ENCODE assay signal across 8 mouse cellular contexts in genomic region chr8:111933348-111934076, GRCm38 (mm10). TPM values are rescaled to one million over a fixed set of nuclear protein-coding genes. Genes with fewer than 3 reads are reported as not detected.
DNase-seq lines count a peak whose midpoint lies in the region; ATAC-seq and TF ChIP-seq lines count a peak whose summit lies in the region.

Gene Tmem231 (minus strand): TSS chr8:111933881.

- WGBS in forebrain, embryonic 10.5 days = under 1% methylated on average over 53 of the region's 53 CpGs
- WGBS in heart, embryonic 14.5 days = under 1% methylated on average over 52 of the region's 53 CpGs
- WGBS in liver, embryonic 14.5 days (ENCODE audit: insufficient replicate concordance) = 2% methylated on average over 53 of the region's 53 CpGs
- under 1% methylated on average over 53 of the region's 53 CpGs for WGBS in neural tube, embryonic 11.5 days
- under 1% methylated on average over 53 of the region's 53 CpGs for WGBS in stomach, embryonic 16.5 days

- H3K4me2 ChIP-seq in heart, embryonic 14.5 days (ENCODE audit: low read length) = peak within 1 kb of the TSS; percentile 98
- H3K4me2 ChIP-seq in liver, embryonic 14.5 days (ENCODE audit: low read depth) = peak within 1 kb of the TSS; percentile 70
- H3K4me2 ChIP-seq in neural tube, embryonic 11.5 days (ENCODE audit: low read depth) = peak within 1 kb of the TSS; percentile 94
- H3K4me2 ChIP-seq in stomach, embryonic 16.5 days (ENCODE audit: low read depth, low read length) = peak within 1 kb of the TSS; percentile 97

- peak; percentile 68 for DNase-seq in c-Kit-positive CD71-negative TER-119-negative erythroid progenitor cells, embryonic 14.5 days (ENCODE audit: low read depth)
- DNase-seq in forebrain, embryonic 10.5 days (ENCODE audit: extremely low spot score, low spot score) = peak; percentile 92
- DNase-seq in kidney, postnatal 10 days = peak; percentile 93
- peak; percentile 87 to 89 (median 89) for DNase-seq in liver, embryonic 14.5 days (ENCODE audit: low read depth in 3 of 3, low spot score in 3 of 3)
- DNase-seq in neural tube, embryonic 11.5 days (ENCODE audit: low spot score) = peak; percentile 91

- peaks cover 27% of the 10 kb centered on the region for H3K36me3 ChIP-seq in E14TG2a.4 (ENCODE audit: insufficient read depth, low read length)
- peaks cover 3% of the 10 kb centered on the region; the same call in 1 of the 2 replicates for H3K36me3 ChIP-seq in forebrain, embryonic 10.5 days (replicated peaks)
- H3K36me3 ChIP-seq in heart, embryonic 14.5 days (ENCODE audit: control insufficient read depth, insufficient read depth, low read length) = no peaks in the 10 kb centered on the region
- no peaks in the 10 kb centered on the region; the same call in 1 of the 2 replicates for H3K36me3 ChIP-seq in liver, embryonic 14.5 days (replicated peaks; ENCODE audit: control insufficient read depth, insufficient read depth, low read depth)
- H3K36me3 ChIP-seq in neural tube, embryonic 11.5 days (ENCODE audit: control insufficient read depth, insufficient read depth, low read length) = no peaks in the 10 kb centered on the region
- no peaks in the 10 kb centered on the region for H3K36me3 ChIP-seq in stomach, embryonic 16.5 days (ENCODE audit: control insufficient read depth, insufficient read depth, low read length)

- peak within 1 kb of the TSS; percentile 75 for H3K9ac ChIP-seq in heart, embryonic 14.5 days (ENCODE audit: low read length)
- peak within 1 kb of the TSS; percentile 70 for H3K9ac ChIP-seq in liver, embryonic 14.5 days (replicated peaks)
- H3K9ac ChIP-seq in neural tube, embryonic 11.5 days (ENCODE audit: low read length) = peak within 1 kb of the TSS; percentile 84
- peak within 1 kb of the TSS; percentile 81 for H3K9ac ChIP-seq in stomach, embryonic 16.5 days (ENCODE audit: low read length)

- peak; percentile 98 for ATAC-seq in heart, embryonic 14.5 days (ENCODE audit: insufficient number of reproducible peaks, insufficient read depth, low FRiP score, low read depth)
- peak; percentile 89 for ATAC-seq in liver, embryonic 14.5 days (ENCODE audit: insufficient read depth)
- ATAC-seq in neural tube, embryonic 11.5 days (ENCODE audit: insufficient read depth, low FRiP score, low TSS enrichment) = peak; percentile 99
- ATAC-seq in stomach, embryonic 16.5 days (ENCODE audit: insufficient read depth, low FRiP score) = peak; percentile 99

- H3K4me3 ChIP-seq in E14TG2a.4 (replicated peaks; ENCODE audit: low read length) = peak within 1 kb of the TSS; percentile 94
- H3K4me3 ChIP-seq in forebrain, embryonic 10.5 days = peak within 1 kb of the TSS; percentile 87
- peak within 1 kb of the TSS; percentile 69 to 75 for H3K4me3 ChIP-seq in heart, embryonic 14.5 days (ENCODE audit: control insufficient read depth in 1 of 2, insufficient read depth in 1 of 2, low read depth in 1 of 2, low read length in 2 of 2)
- H3K4me3 ChIP-seq in liver, embryonic 14.5 days (ENCODE audit: insufficient read depth in 1 of 2, low read depth in 2 of 2, low read length in 2 of 2) = peak within 1 kb of the TSS; percentile 69 to 78
- peak within 1 kb of the TSS; percentile 74 for H3K4me3 ChIP-seq in neural tube, embryonic 11.5 days (ENCODE audit: low read depth, low read length)
- peak within 1 kb of the TSS; percentile 76 for H3K4me3 ChIP-seq in stomach, embryonic 16.5 days (replicated peaks; ENCODE audit: low read length)

- H3K27me3 ChIP-seq in E14TG2a.4 (ENCODE audit: insufficient read depth, low read length) = no peaks in the 10 kb centered on the region
- no peaks in the 10 kb centered on the region for H3K27me3 ChIP-seq in forebrain, embryonic 10.5 days (ENCODE audit: poor library complexity, severe bottlenecking)
- no peaks in the 10 kb centered on the region for H3K27me3 ChIP-seq in heart, embryonic 14.5 days (ENCODE audit: control insufficient read depth, insufficient read depth, low read length)
- H3K27me3 ChIP-seq in liver, embryonic 14.5 days (ENCODE audit: control insufficient read depth, insufficient read depth, low read length) = no peaks in the 10 kb centered on the region
- no peaks in the 10 kb centered on the region for H3K27me3 ChIP-seq in neural tube, embryonic 11.5 days (ENCODE audit: control insufficient read depth, insufficient read depth, low read length)
- H3K27me3 ChIP-seq in stomach, embryonic 16.5 days (ENCODE audit: control insufficient read depth, insufficient read depth, low read length) = no peaks in the 10 kb centered on the region

- peaks cover 85% of the 10 kb centered on the region for H3K4me1 ChIP-seq in E14TG2a.4 (replicated peaks; ENCODE audit: low read depth, low read length)
- H3K4me1 ChIP-seq in forebrain, embryonic 10.5 days = peaks cover 25% of the 10 kb centered on the region
- peaks cover 0 to 5% of the 10 kb centered on the region in 2 experiments; a peak in 2 of 4 replicates for H3K4me1 ChIP-seq in heart, embryonic 14.5 days (ENCODE audit: control insufficient read depth in 2 of 2, insufficient read depth in 2 of 2, low read length in 2 of 2)
- H3K4me1 ChIP-seq in liver, embryonic 14.5 days (replicated peaks; ENCODE audit: control insufficient read depth in 2 of 2, insufficient read depth in 2 of 2, low read length in 1 of 2) = peaks cover 44 to 46% of the 10 kb centered on the region in 2 experiments
- H3K4me1 ChIP-seq in neural tube, embryonic 11.5 days (ENCODE audit: control insufficient read depth, insufficient read depth, low read length) = peaks cover 4% of the 10 kb centered on the region; the same call in 1 of the 2 replicates
- H3K4me1 ChIP-seq in stomach, embryonic 16.5 days (ENCODE audit: control insufficient read depth, insufficient read depth, low read length) = peaks cover 18% of the 10 kb centered on the region

- no peak for TF ChIP-seq CTCF in E14TG2a.4 (conservative IDR thresholded peaks at IDR 0.05; ENCODE audit: low read length)
- TF ChIP-seq CTCF in liver, embryonic 14.5 days (IDR thresholded peaks at IDR 0.05; ENCODE audit: low read depth) = peak; percentile 27

- TF ChIP-seq EP300 in liver, embryonic 14.5 days (IDR thresholded peaks at IDR 0.05; ENCODE audit: low read depth) = no peak

- peak within 1 kb of the TSS; percentile 95 for H3K27ac ChIP-seq in forebrain, embryonic 10.5 days
- no peak within 1 kb of the TSS; a peak in 1 of 4 replicates for H3K27ac ChIP-seq in heart, embryonic 14.5 days (replicated peaks in 1 of 2; ENCODE audit: control insufficient read depth in 1 of 2, insufficient read depth in 1 of 2, low read depth in 2 of 2, low read length in 2 of 2)
- H3K27ac ChIP-seq in liver, embryonic 14.5 days = peak within 1 kb of the TSS; percentile 73
- peak within 1 kb of the TSS; percentile 81 for H3K27ac ChIP-seq in neural tube, embryonic 11.5 days (ENCODE audit: low read depth, low read length)
- H3K27ac ChIP-seq in stomach, embryonic 16.5 days (ENCODE audit: low read length) = peak within 1 kb of the TSS; percentile 66

- H3K9me3 ChIP-seq in E14TG2a.4 (ENCODE audit: low read length) = no peaks in the 10 kb centered on the region
- H3K9me3 ChIP-seq in forebrain, embryonic 10.5 days = no peaks in the 10 kb centered on the region
- H3K9me3 ChIP-seq in heart, embryonic 14.5 days (ENCODE audit: control insufficient read depth, low read length) = no peaks in the 10 kb centered on the region
- H3K9me3 ChIP-seq in liver, embryonic 14.5 days (ENCODE audit: control insufficient read depth, low read length) = no peaks in the 10 kb centered on the region
- no peaks in the 10 kb centered on the region for H3K9me3 ChIP-seq in neural tube, embryonic 11.5 days (ENCODE audit: control insufficient read depth, low read length)
- H3K9me3 ChIP-seq in stomach, embryonic 16.5 days (replicated peaks; ENCODE audit: control insufficient read depth, low read length) = no peaks in the 10 kb centered on the region

RNA-seq across cellular contexts. Expression of gene Tmem231, which starts in this region (rescaled TPM):
- 23.1 and 23.2 TPM in 2 replicates for polyA plus RNA-seq in forebrain, embryonic 10.5 days (2016; fragmentation: Nextera tagmentation; extraction: Ambion mirVana)
- 4.1 and 4.3 TPM in 2 replicates for polyA plus RNA-seq in heart, embryonic 14.5 days (2014; fragmentation: Nextera tagmentation; extraction: Ambion mirVana)
- polyA plus RNA-seq in liver, embryonic 14.5 days (2012; rRNA removed) = 1.4 and 1.7 TPM in 2 replicates
- 2.0 and 2.4 TPM in 2 replicates for polyA plus RNA-seq in liver, embryonic 14.5 days (2014; fragmentation: Nextera tagmentation; extraction: Ambion mirVana)
- polyA plus RNA-seq in neural tube, embryonic 11.5 days (2014; fragmentation: Nextera tagmentation; extraction: Ambion mirVana) = 15.3 and 15.7 TPM in 2 replicates
- polyA plus RNA-seq in stomach, embryonic 16.5 days (2015; fragmentation: Nextera tagmentation; extraction: Ambion mirVana) = 12.9 and 13.0 TPM in 2 replicates

Comparison
In these comparisons a context has a peak if more than half of its experiments do, and no peak if none do; other contexts are left out.
1. H3K27ac ChIP-seq: peak in forebrain, embryonic 10.5 days (single experiment), liver, embryonic 14.5 days (single experiment), neural tube, embryonic 11.5 days (single experiment) and stomach, embryonic 16.5 days (single experiment); none in heart, embryonic 14.5 days (0 of 2).
2. Peak in every context shown above with its lines, with median percentiles within 50 percentile points of each other: H3K4me3 ChIP-seq, DNase-seq, ATAC-seq, H3K4me2 ChIP-seq and H3K9ac ChIP-seq.